Mouse (Mus musculus) liver, postnatal 0 days (tissue): ENCODE data around the gene Pkp3.

ENCODE experiments used
- CTCF ChIP-seq: sonication (generic); IDR thresholded peaks from 2 replicates; pipeline ENCODE4 v1.5.1; 2016; ENCODE audit warnings: antibody characterized with exemption, low read depth
- EP300 ChIP-seq: IDR thresholded peaks from 2 replicates; pipeline ENCODE4 v1.6.1; 2016; ENCODE audit warnings: antibody characterized with exemption, low read depth, mild to moderate bottlenecking

GRCm38 (mm10) chr7:141040867-141041606 lies 37.0 kb upstream of the Pkp3 start:
- TF ChIP-seq CTCF (no peak), EP300 (no peak)
